Mouse (Mus musculus) hindbrain, embryonic 16.5 days (tissue): ENCODE measurements around the gene Ubqln1. TPM values are rescaled to one million over a fixed set of nuclear protein-coding genes. Genes with fewer than 3 reads are reported as not detected.
"Not testable (repeated sequence)": the region's sequence is repeated elsewhere in the genome, so short reads cannot be mapped to it uniquely, and the experiment has no call there.

Experiments used
- ATAC-seq: fragments of 200-750 bp; cut with Nextera tagmentation; 2 replicates; pipeline ENCODE4 v1.8.0; 2017; ENCODE audit warnings: moderate TSS enrichment, moderate library complexity
- H3K27ac ChIP-seq: fragments of 300-500 bp; sonication (generic); 2 replicates; pipeline ENCODE4 v1.5.1; 2014; ENCODE audit warnings: low read depth, mild to moderate bottlenecking, control low read depth, low read length, moderate library complexity
- H3K27me3 ChIP-seq: fragments of 300-500 bp; sonication (generic); replicated peaks from 2 replicates; pipeline ENCODE4 v1.6.1; 2014; ENCODE audit warnings: low read length; ENCODE audit not compliant: control insufficient read depth, insufficient read depth
- H3K36me3 ChIP-seq: fragments of 300-500 bp; sonication (generic); 2 replicates; pipeline ENCODE4 v1.6.1; 2014; ENCODE audit warnings: mild to moderate bottlenecking, low read length, moderate library complexity, mixed read lengths; ENCODE audit not compliant: control insufficient read depth, insufficient read depth
- H3K4me1 ChIP-seq: fragments of 300-500 bp; sonication (generic); 2 replicates; pipeline ENCODE4 v1.6.1; 2014; ENCODE audit warnings: low read depth, low read length; ENCODE audit not compliant: control insufficient read depth, insufficient read depth
- H3K4me2 ChIP-seq: fragments of 300-500 bp; sonication (generic); 2 replicates; pipeline ENCODE4 v1.6.1; 2014; ENCODE audit warnings: mild to moderate bottlenecking, low read length, control low read depth, moderate library complexity
- H3K4me3 ChIP-seq: fragments of 300-500 bp; sonication (generic); 2 replicates; pipeline ENCODE4 v1.5.1; 2014; ENCODE audit warnings: mild to moderate bottlenecking, low read length, control low read depth, moderate library complexity
- H3K9ac ChIP-seq: fragments of 300-500 bp; sonication (generic); 2 replicates; pipeline ENCODE4 v1.6.1; 2014; ENCODE audit warnings: low read depth, mild to moderate bottlenecking, control low read depth, low read length, moderate library complexity
- H3K9me3 ChIP-seq: fragments of 300-500 bp; sonication (generic); 2 replicates; pipeline ENCODE4 v1.6.1; 2014; ENCODE audit warnings: mild to moderate bottlenecking, low read length, moderate library complexity; ENCODE audit not compliant: control insufficient read depth
- WGBS: fragments of 180-500 bp; shearing (Covaris S2); extraction: QIAGEN DNeasy Blood & Tissue Kit; methylation state at CpG from one replicate; pipeline ENCODE4 v1.1.7; 2014; 5-methylcytosine and 5-hydroxymethylcytosine counted together
- polyA plus RNA-seq: library from polyadenylated mRNA; unstranded; fragments of >200 nt; fragmentation: Nextera tagmentation; extraction: Ambion mirVana; gene quantifications from 2 replicates; pipeline ENCODE4 v1.2.1, GENCODE M21; 2015

Gene Ubqln1
- polyA plus RNA-seq, 1 experiment from 2014 or later: 129 TPM

DNA sequence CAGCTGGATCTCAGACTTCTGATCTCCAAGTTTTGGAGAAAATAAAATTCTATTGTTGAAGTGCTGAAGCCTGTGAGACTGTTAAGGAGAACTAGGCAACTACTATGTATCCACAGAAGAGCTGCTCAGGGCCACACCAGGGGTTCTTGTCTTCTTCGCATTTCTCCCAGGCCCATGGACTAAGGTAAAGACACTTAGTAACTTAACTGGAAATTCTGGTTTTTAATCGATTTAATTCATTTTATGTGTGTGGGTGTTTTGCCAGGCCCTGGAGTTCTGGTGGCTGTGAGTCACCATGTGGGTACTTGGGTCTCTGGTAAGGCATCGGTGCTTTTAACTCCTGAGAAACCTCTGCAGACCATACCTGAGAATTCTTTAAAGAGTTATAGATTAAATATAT, 65.8 kb downstream of the Ubqln1 start:
- Histone ChIP-seq H3K9ac (no peak overlapping the region), H3K4me2 (no peak overlapping the region), H3K36me3 (no peaks in the 10 kb centered on the region), H3K27ac (no peak overlapping the region), H3K4me3 (no peak overlapping the region), H3K4me1 (no peaks in the 10 kb centered on the region), H3K27me3 (no peaks in the 10 kb centered on the region), H3K9me3 (no peaks in the 10 kb centered on the region)
- no peak for ATAC-seq
- WGBS: 88% methylated on average over 3 of the region's 3 CpGs

DNA sequence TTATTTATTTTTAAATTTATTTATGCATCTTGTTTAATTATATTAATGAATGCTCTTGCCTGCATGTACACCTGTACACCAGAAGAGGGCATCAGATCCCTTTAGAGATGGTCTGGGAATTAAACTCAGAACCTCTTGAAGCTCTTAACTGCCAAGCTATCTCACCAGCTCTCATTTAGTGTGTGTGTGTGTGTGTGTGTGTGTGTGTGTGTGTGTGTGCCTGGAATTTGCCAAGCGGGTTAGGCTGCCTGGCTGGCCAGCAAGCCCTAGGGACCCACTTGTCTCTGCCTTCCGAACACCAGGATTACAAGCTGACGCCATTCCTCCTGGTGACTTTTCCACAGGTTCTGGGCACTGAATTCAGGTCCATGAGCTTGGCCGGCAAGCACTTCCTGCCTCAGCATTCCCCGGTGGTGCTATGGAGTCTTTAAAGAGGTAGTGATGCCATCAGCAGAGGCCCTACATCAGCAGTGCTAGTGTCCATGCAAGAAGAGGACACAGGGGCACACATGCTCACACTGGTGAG, 66.4 kb downstream of the Ubqln1 start:
- no peak overlapping the region for H3K27ac ChIP-seq
- no peaks in the 10 kb centered on the region for H3K9me3 ChIP-seq
- H3K9ac ChIP-seq: no peak overlapping the region
- WGBS: 37% methylated on average over 5 of the region's 5 CpGs
- ATAC-seq: 0 out of 2 replicates have a peak, but pooled peaks have one; percentile 65
- H3K4me3 ChIP-seq: peak overlapping the region; percentile 45
- H3K36me3 ChIP-seq: no peaks in the 10 kb centered on the region
- H3K4me1 ChIP-seq: no peaks in the 10 kb centered on the region
- no peaks in the 10 kb centered on the region for H3K27me3 ChIP-seq
- H3K4me2 ChIP-seq: peak overlapping the region; percentile 83

DNA sequence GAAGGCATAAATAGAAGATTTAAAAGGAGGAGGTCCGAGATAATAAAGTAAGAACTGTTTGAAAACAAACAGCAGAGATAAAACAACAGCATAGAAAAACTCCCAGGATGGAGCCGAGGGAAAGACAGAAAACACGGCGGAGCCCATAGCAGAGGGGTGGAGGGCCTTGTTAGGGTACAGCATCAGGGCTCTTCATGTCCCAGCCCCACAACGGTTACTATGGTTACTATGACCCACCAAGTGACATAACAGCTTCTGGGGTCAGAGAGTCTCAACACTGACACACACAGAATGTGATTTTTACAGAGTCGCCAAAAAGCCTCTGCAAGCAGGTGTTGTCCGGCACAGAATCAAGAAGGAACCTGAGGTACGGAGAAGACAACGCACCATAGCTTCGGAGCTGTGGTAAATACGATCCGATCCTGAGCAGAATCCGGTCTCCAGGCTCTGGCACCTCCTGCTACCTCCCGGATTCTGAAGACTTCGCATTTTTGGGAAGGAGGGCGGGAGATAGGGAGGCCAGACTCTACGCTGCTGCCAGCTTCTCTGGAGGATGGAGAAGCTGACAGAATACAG, 67.1 kb downstream of the Ubqln1 start:
- no peaks in the 10 kb centered on the region for H3K4me1 ChIP-seq
- H3K4me2 ChIP-seq: peak overlapping the region; percentile 83
- peak; percentile 95 for ATAC-seq
- H3K4me3 ChIP-seq: peak overlapping the region; percentile 45
- no peaks in the 10 kb centered on the region for H3K9me3 ChIP-seq
- H3K36me3 ChIP-seq: no peaks in the 10 kb centered on the region
- under 1% methylated on average over 17 of the region's 17 CpGs for WGBS
- peak overlapping the region; percentile 58 for H3K27ac ChIP-seq
- H3K9ac ChIP-seq: peak overlapping the region; percentile 57
- no peaks in the 10 kb centered on the region for H3K27me3 ChIP-seq

DNA sequence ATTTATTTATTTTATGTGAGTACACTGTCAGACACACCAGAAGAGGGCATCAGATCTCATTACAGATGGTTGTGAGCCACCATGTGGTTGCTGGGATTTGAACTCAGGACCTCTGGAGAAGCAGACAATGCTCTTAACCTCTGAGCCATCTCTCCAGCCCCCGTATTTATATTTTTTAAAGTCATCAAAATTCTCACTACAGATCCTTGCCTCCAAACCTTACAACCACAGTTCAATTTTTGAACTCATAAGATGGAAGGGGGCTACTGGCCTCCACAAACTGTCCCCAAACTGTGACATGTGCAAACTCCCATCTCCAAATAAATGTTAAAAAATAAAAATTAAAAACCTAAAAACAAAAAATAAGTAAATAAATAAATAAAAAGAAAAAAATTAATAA, 67.7 kb downstream of the Ubqln1 start:
- no peak overlapping the region for H3K27ac ChIP-seq
- 85% methylated on average over 1 of the region's 1 CpGs for WGBS
- H3K9ac ChIP-seq: no peak overlapping the region
- no peak for ATAC-seq
- no peak overlapping the region for H3K4me2 ChIP-seq
- no peaks in the 10 kb centered on the region for H3K36me3 ChIP-seq
- no peaks in the 10 kb centered on the region for H3K27me3 ChIP-seq
- no peak overlapping the region for H3K4me3 ChIP-seq
- no peaks in the 10 kb centered on the region for H3K4me1 ChIP-seq
- no peaks in the 10 kb centered on the region for H3K9me3 ChIP-seq

DNA sequence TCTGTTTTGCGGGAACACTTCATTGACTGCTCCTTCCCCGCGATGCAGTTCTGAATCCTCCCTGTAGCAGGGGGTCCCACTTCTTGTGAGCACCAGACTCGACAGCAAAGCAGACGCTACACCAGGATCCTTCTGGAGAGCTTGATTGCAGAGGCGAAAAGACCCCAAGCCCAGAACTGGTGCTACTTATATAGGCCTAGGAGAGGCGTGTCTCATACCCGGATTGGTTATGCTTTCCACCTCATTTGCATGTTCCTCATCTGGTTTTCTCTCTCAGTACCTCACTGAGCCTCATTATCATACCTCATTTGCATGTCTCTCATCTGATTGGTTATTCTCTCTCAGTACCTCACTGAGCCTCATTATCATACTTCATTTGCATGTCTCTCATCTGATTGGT, 68.8 kb downstream of the Ubqln1 start:
- not testable (repeated sequence) for ATAC-seq, H3K4me1 ChIP-seq, H3K27me3 ChIP-seq, H3K36me3 ChIP-seq, H3K4me2 ChIP-seq, H3K9ac ChIP-seq, H3K9me3 ChIP-seq, H3K27ac ChIP-seq, H3K4me3 ChIP-seq
- 96% methylated on average over 8 of the region's 8 CpGs for WGBS

DNA sequence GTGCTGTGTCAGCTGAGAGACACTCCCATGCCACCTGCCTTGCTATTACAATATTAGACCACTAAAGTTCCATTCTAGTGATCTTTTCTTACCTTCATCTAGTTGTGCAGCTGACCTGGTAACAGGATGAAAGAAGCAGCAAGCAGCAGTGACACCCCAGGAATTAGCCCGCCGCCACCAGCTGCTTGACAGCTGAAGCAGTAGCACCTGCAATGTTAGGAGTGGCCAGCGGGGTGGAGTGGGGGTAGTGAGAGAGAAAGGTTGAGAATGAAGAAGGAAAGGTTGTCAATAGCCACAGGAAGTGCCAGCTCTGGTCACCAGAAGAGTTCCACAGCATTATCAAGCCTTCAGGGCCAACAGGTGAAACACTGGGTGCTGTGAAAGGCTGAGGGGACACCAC, 83.8 kb downstream of the Ubqln1 start:
- H3K36me3 ChIP-seq: no peaks in the 10 kb centered on the region
- H3K9me3 ChIP-seq: no peaks in the 10 kb centered on the region
- H3K4me1 ChIP-seq: peaks cover 7% of the 10 kb centered on the region
- no peak overlapping the region for H3K27ac ChIP-seq
- no peak overlapping the region for H3K4me2 ChIP-seq
- WGBS: 55% methylated on average over 3 of the region's 3 CpGs
- H3K9ac ChIP-seq: no peak overlapping the region
- no peaks in the 10 kb centered on the region for H3K27me3 ChIP-seq
- ATAC-seq: no peak
- no peak overlapping the region for H3K4me3 ChIP-seq

DNA sequence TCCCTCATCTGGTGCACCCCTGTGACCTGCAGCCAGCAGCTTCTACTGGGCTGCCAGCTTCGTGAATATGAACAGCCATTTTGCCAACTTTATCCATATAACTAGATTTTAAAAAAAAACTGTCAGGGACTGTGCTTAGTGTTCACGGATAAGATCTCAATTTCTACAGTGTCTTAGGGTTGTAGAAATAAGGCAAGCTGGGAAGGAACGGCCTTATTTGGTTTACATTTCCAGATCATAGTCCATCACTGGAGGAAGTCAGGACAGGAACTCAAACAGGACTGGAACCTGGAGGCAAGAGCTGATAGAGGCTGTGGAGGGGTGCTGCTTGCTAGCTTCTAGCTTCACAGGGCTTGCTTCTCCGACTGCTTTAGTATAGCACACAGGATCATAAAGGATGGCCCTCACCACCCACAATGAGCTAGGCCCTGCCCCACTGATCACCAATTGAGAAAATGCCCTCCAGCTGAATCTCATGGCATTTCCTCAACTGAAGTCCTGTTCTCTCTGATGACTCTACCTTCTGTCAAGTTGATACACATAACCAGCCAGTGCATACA, 85.7 kb downstream of the Ubqln1 start:
- peak overlapping the region; percentile 67 for H3K4me2 ChIP-seq
- H3K9me3 ChIP-seq: no peaks in the 10 kb centered on the region
- 27% methylated on average over 4 of the region's 4 CpGs for WGBS
- H3K27me3 ChIP-seq: no peaks in the 10 kb centered on the region
- ATAC-seq: no peak
- H3K4me1 ChIP-seq: peaks cover 17% of the 10 kb centered on the region
- H3K27ac ChIP-seq: peak overlapping the region; percentile 100
- H3K36me3 ChIP-seq: peaks cover 2% of the 10 kb centered on the region; the same call in 1 of the 2 replicates
- H3K9ac ChIP-seq: peak overlapping the region; percentile 100
- H3K4me3 ChIP-seq: peak overlapping the region; percentile 92

DNA sequence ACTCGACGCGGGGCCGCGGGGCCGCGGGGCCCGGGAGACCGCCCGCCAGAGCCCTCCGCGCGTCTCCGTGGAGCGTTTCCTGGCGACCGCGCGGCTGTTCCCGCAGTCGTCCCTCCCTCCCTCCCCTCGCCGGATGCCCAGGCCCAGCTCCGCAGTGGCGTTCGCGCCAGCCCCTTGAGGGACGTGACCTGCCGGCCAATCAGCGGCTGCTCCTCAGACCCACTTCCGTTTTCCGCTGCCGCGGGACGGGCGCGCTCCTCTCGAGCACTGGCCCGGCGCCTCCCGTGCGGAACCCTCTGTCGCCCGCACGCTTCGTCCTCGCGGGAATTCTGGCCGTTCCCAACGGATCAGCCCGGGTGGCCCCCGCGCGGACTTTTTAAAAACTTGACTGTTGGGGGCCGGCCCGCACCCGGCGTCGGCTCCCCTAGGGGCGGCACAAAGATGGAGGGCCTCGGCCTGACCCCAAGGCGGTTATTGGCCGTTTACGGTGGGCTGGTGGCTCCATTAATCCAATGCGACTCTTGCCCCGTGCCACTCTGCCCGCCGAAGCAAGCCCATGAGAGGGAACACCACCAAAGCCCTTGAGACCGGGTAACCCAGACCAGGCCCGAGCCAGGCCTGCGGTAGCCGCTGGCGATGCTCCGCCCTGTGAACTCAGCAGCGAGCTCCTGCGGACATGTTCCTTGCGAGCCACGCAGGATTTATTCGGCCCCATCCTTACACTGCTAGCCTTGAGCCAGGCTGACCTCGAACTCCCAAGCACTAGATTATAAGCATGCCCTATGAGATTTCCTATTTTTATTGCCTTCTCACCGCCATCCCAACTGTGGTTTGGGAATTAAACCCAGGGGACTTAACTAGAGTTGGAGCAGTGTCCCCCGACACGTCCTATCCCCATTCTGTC, 86.4 kb downstream of the Ubqln1 start:
- H3K27ac ChIP-seq: peak overlapping the region; percentile 100
- peak; percentile 98 for ATAC-seq
- no peaks in the 10 kb centered on the region for H3K27me3 ChIP-seq
- peak overlapping the region; percentile 92 for H3K4me3 ChIP-seq
- peaks cover 2% of the 10 kb centered on the region; the same call in 1 of the 2 replicates for H3K36me3 ChIP-seq
- WGBS: under 1% methylated on average over 61 of the region's 83 CpGs
- peak overlapping the region; percentile 67 for H3K4me2 ChIP-seq
- H3K9me3 ChIP-seq: no peaks in the 10 kb centered on the region
- H3K4me1 ChIP-seq: peaks cover 20% of the 10 kb centered on the region
- H3K9ac ChIP-seq: peak overlapping the region; percentile 100

DNA sequence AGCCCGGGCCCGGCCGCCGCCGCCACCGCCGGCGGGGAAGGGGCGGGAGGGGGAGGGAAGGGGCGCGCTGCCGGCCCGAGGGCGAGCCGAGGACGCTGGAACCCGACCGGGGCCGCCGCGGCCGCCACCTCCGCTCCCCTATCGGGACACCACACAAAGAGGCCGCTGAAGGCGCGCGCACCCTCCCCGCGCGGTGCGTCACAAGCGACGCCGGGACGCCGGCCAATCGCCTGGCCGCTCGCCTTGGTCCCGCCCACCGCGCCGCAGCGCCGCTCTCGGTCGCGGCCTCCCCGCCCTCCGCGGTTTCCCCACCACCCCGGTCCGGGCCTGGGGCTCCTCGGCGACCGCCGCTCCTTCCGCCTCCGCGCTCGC, 87.1 kb downstream of the Ubqln1 start, which contains the start of gene Hnrnpa0:
Hnrnpa0 (minus strand) TSS at position 161 of the 372 bp plus-strand sequence.
- peak within 1 kb of the TSS; percentile 92 for H3K4me3 ChIP-seq
- peak; percentile 94 for ATAC-seq

More for the DNA sequence above, 87.1 kb downstream of the Ubqln1 start, which contains the start of gene Hnrnpa0:
- peaks cover 20% of the 10 kb centered on the region for H3K4me1 ChIP-seq
- H3K9me3 ChIP-seq: no peaks in the 10 kb centered on the region
- 0% methylated on average over 41 of the region's 62 CpGs for WGBS
- peaks cover 2% of the 10 kb centered on the region; the same call in 1 of the 2 replicates for H3K36me3 ChIP-seq
- H3K27ac ChIP-seq: peak within 1 kb of the TSS; percentile 100
- no peaks in the 10 kb centered on the region for H3K27me3 ChIP-seq
- peak within 1 kb of the TSS; percentile 100 for H3K9ac ChIP-seq
- H3K4me2 ChIP-seq: peak within 1 kb of the TSS; percentile 84
